Mouse (Mus musculus) cortical plate, adult 2 months (tissue): Measurements from ENCODE around the gene Krt18. TPM values are rescaled to one million over a fixed set of nuclear protein-coding genes. Genes with fewer than 3 reads are reported as not detected.

ENCODE experiments used
- H3K27ac ChIP-seq: fragments of 200-500 bp; 2 replicates; pipeline ENCODE4 v1.5.1; 2012; ENCODE audit warnings: low read length, control low read depth, inconsistent platforms; ENCODE audit not compliant: insufficient read depth
- H3K4me1 ChIP-seq: fragments of 200-500 bp; 2 replicates; pipeline ENCODE4 v1.6.1; 2011; ENCODE audit warnings: low read length; ENCODE audit not compliant: control insufficient read depth, insufficient read depth
- H3K4me3 ChIP-seq: fragments of 200-500 bp; 2 replicates; pipeline ENCODE4 v1.5.1; 2011; ENCODE audit warnings: mild to moderate bottlenecking, low read length, control low read depth; ENCODE audit not compliant: insufficient read depth
- CTCF ChIP-seq: fragments of 200-500 bp; IDR thresholded peaks from 2 replicates; pipeline ENCODE4 v1.5.1; 2011; ENCODE audit warnings: mild to moderate bottlenecking, control low read depth, low read length; ENCODE audit not compliant: insufficient read depth; ENCODE audit errors: extremely low read depth
- POLR2A ChIP-seq: fragments of 200-500 bp; IDR thresholded peaks from 2 replicates; pipeline ENCODE4 v1.6.1; 2011; ENCODE audit warnings: mild to moderate bottlenecking, low read length, control low read depth; ENCODE audit not compliant: insufficient read depth; ENCODE audit errors: extremely low read depth
- polyA plus RNA-seq: library from polyadenylated mRNA; depleted of rRNA; stranded (reverse); fragments of >200 nt; gene quantifications from 2 replicates; pipeline ENCODE4 v1.2.3, GENCODE M21; 2012

The Krt18 gene
- polyA plus RNA-seq, 1 experiment = 0.46 TPM

DNA sequence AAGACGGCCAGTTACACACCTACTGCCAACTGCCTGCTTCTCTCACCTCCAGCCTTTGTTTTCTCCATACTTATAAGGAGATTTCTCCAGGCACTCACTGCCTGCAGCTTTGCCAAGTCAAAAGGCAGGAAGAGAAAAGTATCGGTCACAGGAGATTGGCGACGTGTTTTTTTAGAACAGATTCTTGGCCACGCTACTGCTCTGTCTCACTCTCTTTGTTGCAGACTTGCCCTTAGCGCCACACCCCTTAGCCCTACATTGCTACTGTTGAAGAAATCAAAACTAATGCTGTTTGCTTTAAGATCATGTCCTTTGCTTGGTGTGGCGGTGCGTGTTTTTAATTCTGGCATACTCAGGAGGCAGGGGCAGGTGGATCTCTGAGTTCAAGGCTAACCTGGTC is 4.1 kb upstream of the Krt18 start:
- TF ChIP-seq POLR2A = no peak
- TF ChIP-seq CTCF = no peak
- no peaks in the 10 kb centered on the region for H3K4me1 ChIP-seq
- H3K4me3 ChIP-seq = no peak overlapping the region
- H3K27ac ChIP-seq = no peak overlapping the region

DNA sequence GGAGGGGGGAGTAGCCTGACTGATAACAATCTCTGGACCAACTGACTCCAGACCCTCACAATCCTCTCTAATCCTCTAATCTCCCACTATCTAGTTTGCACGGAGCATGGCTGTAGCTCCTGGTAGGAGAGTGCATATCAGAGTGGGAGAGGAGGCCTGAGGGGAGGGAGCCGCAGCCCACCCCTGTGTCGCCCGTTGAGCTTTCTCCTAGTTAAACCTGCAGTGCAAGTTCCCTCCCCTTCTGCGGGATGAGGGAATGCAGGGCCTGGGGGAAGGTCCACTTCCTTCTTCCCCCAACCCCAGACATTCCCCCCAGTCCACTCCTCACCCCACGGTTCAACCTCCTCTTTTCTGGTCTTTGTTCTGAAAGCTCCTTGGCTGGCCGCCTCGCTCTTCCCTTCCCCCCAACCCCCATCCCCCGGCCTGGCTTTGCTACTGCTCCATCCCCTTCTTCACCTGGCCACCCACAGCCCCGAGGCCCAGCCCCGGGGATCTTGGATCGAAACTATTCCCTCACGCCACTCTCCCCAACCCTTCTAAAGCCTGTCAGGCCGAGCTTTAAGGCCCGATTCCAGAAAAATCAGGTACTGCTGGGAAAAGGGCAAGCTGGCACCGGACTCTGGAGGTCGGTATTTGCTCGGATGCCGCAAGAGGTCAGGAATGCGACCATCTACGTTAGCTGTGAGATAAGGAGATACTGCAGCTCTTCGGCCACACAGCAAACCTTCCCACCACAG is 2.7 kb upstream of the Krt18 start:
- no peak for TF ChIP-seq CTCF
- no peak for TF ChIP-seq POLR2A
- Histone ChIP-seq H3K27ac (no peak overlapping the region), H3K4me3 (no peak overlapping the region), H3K4me1 (no peaks in the 10 kb centered on the region)

DNA sequence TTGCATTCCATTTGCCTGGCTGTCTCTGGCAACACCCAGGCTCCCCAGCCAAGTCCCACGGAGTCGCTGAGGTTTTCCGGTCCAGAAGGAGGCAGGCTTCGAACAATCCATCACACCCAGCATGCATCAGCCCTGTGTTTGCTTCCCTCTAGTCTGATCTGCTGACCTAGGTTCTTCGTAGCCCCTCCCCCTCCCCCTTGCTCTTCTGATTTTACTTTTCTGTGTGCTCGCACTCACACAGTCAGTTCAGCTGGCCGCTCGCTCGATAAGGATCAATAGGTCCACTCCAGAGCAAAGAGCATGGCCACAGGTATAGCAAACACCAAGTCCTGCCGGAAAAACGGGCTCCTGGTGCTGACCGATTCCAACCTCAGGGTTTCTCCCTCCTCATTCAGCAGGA is 1.6 kb upstream of the Krt18 start:
- no peak overlapping the region for H3K4me3 ChIP-seq
- H3K27ac ChIP-seq = no peak overlapping the region
- no peaks in the 10 kb centered on the region for H3K4me1 ChIP-seq
- TF ChIP-seq CTCF = no peak
- no peak for TF ChIP-seq POLR2A

DNA sequence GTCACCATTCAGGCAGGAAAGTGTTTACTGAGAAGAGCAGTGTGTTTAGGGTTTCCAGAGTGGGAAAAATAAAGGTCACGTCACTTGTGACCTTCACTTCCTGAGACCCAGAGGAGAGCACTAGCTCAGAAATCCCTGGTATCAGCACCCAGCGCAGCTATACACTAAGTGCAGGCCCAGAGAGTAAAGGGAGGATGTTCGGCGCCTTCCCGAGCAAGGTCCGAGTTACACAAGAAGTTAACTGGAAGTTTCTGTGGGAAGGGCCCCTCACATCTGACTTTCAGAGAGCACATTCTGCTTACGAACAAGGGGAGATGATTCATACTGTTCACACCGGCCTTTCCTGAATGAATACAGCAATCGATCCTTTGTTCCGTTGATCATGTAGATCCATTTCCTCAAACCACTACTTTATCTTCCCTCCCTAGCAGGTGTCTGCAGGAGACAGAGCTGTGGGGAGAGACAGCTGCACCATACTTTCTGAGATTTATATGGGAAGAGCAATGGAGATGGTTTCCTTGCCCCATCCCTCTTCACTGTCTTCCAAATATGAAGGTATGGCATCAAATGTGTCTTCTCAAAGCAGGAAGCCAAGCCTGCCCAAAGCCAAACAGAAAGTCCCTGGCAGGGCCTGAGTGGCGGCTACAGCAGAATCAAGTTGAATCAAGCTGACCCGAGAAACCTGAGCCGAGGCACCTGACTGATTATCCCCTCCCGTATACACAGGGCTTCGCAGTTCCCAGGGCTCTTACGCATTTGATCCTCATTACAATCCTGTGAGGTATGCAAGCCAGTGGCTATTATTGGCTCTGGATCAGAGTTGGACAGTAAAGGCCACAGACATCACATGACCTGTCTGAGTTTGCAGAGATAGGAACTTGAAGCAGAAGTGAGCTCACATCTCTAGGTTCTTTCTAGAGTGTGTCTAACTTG is 6.4 kb downstream of the Krt18 start:
- Histone ChIP-seq H3K4me3 (no peak overlapping the region), H3K4me1 (no peaks in the 10 kb centered on the region), H3K27ac (no peak overlapping the region)
- no peak for TF ChIP-seq CTCF
- TF ChIP-seq POLR2A = no peak

DNA sequence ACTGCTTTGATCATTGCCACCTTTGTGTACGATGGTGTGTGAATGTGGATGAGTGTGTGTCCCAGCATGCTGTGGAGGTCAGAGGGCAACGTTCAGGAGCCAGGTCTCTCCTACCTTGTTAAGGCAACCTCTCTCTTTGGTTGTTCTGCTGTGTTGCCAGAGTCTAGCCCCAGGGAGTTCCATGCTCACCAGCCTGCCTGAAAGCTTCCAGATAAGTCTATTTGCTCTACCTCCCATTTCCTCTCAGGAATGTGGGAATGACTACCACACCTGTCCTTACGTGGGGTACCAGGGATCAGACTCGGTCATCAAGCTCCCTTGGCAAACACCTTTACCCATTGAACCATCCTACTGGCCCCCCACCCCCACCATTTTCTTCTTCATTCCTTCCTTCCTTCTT is 12.3 kb downstream of the Krt18 start:
- no peak overlapping the region for H3K27ac ChIP-seq
- TF ChIP-seq CTCF = no peak
- no peak for TF ChIP-seq POLR2A

DNA sequence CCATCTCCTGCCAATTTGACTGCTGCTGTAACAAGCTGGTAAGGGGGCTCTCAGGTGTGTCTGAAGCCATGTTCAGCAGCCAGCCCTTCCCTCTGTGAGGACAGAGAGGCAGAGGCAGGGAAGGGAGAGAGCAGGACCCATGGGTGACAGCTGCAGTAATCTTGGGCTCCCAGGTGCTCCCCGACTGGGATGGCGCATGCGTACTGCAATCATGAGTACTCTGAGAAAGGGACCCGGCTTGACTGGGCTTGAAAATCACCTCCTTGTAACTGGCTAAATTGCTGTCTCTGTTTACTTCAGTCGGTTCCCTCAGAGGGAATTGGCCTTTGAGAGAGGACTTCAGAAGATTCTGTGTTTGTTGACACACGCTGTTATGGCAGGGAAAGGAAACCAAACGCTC is 14.0 kb downstream of the Krt18 start:
- Histone ChIP-seq H3K4me1 (no peaks in the 10 kb centered on the region), H3K4me3 (no peak overlapping the region), H3K27ac (no peak overlapping the region)
- TF ChIP-seq POLR2A (no peak), CTCF (no peak)

More for the DNA sequence above, 12.3 kb downstream of the Krt18 start:
- H3K4me3 ChIP-seq = no peak overlapping the region
- H3K4me1 ChIP-seq = no peaks in the 10 kb centered on the region

DNA sequence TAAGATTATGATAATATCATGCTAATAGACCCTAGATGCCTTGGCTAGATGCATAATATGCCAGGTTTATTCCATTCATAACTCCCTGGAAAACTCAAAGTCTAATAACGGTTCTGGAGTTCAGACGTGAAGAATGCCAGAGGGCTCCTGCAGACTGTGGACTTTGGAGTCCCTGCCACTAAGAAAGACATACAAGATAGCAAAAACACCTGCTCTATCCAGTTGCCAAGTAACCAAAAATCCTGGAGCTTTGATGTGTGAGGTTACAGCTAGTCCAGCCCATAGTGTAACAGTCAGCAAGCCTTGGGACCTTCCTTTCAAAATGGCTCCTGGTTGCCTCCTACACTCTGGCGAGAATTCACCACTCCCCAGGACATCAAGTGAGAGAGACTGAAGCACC is 16.8 kb downstream of the Krt18 start:
- Histone ChIP-seq H3K4me1 (no peaks in the 10 kb centered on the region), H3K27ac (no peak overlapping the region), H3K4me3 (no peak overlapping the region)
- no peak for TF ChIP-seq POLR2A
- TF ChIP-seq CTCF = no peak

DNA sequence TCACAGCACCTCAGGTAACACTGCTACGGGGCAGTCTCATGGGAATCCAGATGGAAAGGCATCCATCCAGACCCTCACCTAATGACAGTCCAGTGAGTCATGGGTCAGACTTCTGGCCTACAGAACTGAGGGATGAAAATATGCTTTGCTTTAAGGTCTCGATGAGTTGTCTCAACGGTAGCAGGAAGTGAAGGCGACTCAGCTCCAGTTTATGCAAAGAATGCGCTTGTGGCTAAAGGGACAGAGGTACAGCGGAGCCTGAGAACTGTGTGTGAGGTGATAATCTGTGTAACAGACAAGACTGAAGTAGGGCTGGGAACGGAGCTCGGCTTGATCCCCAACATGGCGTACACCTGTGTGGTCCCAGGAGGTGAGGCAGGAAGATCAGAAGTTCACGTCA is 17.7 kb downstream of the Krt18 start:
- H3K4me3 ChIP-seq = no peak overlapping the region
- H3K27ac ChIP-seq = no peak overlapping the region
- no peaks in the 10 kb centered on the region for H3K4me1 ChIP-seq
- no peak for TF ChIP-seq CTCF
- TF ChIP-seq POLR2A = no peak

DNA sequence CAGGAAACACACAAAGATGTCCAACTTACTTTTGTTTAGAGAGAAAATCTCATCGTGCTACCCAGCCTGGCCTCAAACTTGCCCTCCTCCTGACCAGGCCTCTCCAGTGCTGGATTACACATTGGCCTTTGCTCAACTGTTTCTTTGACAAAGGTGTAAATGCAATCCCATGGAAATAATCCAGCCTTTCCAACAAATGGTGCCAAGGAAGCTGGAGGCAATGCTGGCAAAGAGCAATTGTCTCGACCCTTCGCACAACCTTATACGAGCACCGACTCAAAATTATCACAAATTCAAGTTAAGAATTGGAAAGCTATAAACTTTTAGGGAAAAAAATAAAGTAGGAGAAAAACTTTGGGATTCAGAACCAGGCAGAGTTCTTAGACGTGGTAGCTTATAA is 20.0 kb downstream of the Krt18 start:
- no peak overlapping the region for H3K4me3 ChIP-seq
- H3K4me1 ChIP-seq = no peaks in the 10 kb centered on the region
- no peak for TF ChIP-seq CTCF
- TF ChIP-seq POLR2A = no peak
- no peak overlapping the region for H3K27ac ChIP-seq

DNA sequence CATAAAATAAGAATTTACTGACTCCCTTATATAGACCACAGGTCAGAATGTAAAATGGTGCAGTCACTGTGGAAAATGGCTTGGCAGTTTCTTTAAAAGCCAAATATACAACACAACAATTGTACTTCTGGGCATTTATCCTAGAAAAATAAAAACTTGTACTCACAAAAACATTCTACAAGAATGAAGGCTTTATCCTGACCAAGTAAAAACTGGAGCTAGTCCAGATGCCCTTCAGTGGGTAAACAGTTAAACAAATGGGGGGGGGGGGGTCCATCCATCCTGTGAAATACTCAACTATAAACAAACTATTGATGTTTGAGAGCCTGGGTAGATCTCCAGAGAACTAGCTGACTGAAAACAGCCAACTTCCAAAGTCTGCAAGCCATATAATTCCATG is 21.9 kb downstream of the Krt18 start:
- TF ChIP-seq POLR2A = no peak
- no peak for TF ChIP-seq CTCF
- no peaks in the 10 kb centered on the region for H3K4me1 ChIP-seq
- H3K4me3 ChIP-seq = no peak overlapping the region
- H3K27ac ChIP-seq = no peak overlapping the region
